Mouse (Mus musculus): ENCODE data around the gene Marcksl1.
"Not testable (repeated sequence)": the region's sequence is repeated elsewhere in the genome, so short reads cannot be mapped to it uniquely, and the experiment has no call there.

Gene Marcksl1

DNA sequence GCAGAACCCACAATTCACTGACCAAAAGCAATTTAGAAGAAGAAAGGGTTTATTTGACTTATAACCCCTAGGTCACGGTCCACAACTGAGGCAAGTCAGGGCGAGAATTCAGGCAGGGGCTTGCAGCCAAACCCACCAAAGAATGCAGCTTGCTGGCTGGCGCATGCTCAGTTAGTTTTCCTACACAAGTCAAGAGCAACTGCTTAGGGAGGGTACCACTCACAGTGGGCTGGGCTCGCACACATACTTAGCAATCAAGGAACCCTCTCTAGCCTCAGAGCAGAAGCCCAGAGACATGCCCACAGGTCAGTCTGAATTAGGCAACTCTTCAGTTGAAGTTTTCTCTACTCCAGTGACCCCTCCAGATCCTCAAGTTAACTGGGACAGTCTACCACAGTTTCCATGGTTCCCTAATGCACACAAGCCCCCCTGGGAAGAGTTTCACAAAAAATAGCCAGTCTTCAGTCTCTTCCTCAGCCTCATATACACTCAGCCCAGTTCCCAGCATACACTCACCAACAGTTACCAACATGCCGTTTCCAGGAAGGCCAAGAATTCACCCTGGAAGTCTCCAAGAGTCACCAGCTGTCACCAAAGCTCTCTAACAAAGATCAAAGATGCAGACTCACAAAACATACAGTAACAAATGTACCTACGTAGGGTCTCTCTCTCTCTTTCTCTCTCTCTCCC is 2.5 kb upstream of the Marcksl1 start:
- DNase-seq (ENCODE audit: low read depth): no peak

DNA sequence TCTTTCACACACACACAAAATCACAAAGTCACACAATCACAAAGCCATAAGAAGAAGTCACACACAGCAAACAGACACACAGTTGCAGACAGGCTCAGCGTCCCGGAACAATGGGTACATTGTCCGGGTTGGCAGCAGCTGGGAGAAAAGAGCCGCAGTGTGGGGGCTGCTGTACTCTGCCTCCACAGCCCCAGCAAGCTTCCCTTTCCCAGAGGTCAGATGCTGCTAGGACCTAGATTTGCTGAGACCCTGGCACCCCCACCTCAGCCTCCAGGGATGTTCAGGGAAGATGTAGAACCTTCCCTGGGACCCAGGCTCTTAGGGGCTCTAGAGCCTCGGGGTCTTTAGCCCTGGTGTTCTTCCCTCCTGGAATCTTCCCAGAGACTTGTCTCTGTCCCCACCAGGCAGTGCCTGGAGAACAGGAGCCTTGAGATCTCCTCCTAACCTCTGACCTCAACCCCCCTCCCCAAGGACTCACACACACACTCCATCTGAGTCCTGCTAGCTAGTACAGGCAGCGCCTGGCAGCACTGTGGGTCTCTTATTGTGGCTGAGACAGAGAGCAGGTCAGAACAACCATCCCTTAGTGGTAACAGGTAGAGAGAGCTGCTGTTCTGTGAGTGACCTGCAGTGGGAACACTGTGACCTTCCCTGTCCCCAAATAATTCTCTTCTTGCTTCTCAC is 1.8 kb upstream of the Marcksl1 start:
- DNase-seq (ENCODE audit: low read depth): no peak

DNA sequence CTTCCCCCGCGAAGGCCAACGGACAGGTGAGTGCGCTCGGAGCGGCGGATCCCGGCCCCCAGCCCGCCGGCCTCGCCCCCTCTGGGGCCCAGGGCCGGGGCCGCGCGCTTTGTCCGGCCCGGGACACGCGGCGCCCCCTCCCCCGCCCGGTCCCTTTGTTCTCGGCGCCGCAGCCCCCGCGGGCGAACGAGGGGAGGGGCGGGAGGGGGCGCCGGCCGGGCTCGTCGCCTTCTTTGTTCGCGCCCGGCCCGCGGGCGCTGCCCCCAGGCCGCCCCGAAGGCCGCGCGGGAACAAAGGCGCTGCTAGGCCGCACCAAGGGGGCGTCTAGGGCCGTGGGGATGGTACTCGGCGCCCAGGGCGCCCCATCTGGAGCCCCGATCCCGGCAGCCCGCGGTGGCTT is 510 bp downstream of the Marcksl1 start:
- no peak for DNase-seq (ENCODE audit: low read depth)

DNA sequence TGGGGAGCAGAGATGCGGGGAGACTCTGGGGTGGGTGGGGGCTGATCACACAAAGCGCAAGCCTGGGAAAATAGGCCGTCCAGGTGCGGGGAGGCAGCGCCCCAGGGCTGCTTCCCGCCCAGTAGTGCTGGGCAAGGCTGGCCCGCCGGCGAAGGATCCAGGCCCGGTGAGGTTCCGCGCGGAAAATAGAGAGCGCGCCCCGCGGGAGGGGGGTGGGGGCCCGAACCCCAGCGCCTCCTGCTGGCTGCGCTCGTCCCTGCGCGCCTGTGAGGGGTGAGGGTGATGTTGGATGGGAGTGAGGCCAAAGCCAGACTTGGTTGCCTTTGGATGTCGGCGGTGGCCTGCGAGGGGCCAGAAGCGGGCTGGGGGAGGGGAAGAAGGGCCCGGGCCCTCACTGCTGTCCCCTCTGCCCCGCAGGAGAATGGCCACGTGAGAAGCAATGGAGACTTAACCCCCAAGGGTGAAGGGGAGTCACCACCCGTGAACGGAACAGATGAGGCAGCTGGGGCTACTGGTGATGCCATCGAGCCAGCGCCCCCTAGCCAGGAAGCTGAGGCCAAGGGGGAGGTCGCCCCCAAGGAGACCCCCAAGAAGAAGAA is 1.0 kb downstream of the Marcksl1 start:
- peak; percentile 64 for DNase-seq (ENCODE audit: low read depth)

DNA sequence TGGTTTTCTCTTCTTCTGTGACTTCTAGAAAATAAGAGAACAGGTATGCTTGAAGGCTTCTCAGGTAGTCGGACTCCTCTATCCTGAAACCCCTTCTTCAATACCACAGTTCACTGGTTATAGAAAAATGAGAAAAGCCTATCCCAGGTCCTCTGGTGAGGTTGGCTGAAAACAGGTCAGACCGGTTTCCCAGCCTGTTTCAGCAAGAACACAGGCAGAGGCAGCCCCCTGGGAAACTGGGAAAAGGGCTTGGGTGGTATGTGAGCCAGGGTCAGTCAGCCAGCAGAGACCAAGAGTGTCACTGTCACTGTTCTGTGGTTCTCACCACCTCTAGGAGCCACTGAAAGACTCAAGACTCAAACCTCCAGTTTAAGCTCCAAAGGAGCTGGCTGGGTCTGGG is 3.5 kb downstream of the Marcksl1 start:
- no peak for DNase-seq (ENCODE audit: low read depth)

DNA sequence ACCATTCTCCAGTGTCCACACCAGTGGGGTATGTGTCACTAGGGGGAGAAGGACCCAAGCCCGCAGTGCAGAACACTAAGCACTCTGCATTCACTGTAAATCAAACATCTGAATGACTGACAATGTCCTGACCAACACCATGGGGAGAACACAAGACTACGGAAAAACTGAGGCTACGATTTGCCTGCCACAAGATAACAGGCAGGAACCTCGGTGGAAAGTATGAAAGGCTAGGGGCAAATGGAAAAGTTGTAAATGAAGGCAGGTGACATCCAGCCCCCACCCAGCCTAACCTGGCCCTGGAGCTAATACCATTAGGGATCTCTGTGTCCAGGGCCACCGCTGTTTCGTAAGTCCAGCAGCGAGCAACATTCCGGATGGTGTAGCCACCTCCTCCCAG is 5.1 kb downstream of the Marcksl1 start:
- no peak for DNase-seq (ENCODE audit: low read depth)

DNA sequence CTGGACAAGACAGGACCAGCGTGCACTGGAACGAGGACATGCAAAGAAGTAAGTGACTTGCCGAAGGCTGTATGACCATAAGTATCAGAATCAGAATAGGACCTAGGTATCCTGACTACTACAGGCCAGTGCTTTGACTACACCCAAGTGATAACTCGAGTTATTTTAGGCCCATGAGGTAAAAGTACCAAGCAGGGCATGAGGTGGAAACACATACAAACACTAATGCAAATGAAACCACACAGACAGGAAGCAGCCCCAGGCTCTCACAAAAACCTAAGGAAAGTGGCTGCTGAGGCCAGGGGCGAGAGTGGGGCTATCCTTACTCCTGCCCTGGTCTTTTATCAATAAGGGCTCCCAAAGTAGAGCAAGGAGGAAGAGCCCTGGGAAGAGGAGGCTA is 12.0 kb downstream of the Marcksl1 start:
- DNase-seq (ENCODE audit: low read depth): no peak

DNA sequence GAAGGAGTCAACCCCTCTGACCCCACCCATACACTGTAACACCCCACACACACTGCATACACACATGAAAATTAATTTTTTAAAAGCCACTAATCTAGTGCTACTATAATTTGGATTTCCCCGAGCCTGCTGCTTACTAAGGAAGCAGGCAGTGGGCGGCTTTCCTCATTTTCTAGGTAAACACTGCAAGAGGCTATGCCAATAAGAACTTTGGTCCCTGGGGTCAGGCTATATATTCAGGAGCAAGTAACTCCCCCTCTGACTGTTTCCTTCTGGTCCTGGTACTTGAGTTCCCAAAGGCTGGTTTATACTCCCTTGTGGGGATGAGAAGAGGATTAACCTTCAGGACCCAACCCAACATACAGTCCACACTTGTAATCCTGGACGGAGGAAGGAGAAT is 12.5 kb downstream of the Marcksl1 start:
- DNase-seq (ENCODE audit: low read depth): no peak

DNA sequence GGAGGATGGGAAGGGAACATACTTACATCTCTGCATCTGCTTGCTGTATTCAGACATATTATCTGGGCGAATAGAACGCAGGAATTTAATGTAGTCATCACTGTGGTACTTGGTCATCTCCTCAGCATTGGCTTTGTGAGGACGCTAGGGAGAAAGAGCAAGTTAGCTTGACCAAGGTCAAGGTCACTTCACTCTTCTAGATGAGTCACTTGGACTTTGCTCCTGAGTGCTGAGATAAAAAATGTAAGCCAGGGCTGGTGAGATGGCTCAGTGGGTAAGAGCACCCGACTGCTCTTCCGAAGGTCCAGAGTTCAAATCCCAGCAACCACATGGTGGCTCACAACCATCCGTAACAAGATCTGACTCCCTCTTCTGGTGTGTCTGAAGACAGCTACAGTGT is 15.5 kb downstream of the Marcksl1 start:
- DNase-seq (ENCODE audit: low read depth): peak; percentile 61

DNA sequence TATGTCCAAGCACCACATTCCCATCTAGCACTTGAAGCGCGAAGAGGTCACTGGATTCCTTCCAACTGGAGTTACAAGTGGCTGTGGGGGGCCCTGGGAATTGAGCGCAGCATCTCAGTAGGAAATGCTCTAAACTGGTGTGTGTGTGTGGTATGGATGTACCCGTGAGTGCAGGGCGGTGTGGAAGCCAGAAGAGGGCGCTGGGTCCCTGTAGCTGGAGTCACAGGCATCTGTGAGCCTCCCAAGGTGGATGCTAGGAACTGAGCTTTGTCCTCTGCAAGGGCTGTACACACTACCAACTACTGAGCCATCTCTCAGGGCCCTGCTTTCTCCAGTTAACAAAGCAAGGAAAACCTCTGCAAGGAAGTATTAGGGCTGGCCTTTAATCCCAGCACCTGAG is 26.6 kb downstream of the Marcksl1 start:
- peak; percentile 57 for DNase-seq (ENCODE audit: low read depth)

DNA sequence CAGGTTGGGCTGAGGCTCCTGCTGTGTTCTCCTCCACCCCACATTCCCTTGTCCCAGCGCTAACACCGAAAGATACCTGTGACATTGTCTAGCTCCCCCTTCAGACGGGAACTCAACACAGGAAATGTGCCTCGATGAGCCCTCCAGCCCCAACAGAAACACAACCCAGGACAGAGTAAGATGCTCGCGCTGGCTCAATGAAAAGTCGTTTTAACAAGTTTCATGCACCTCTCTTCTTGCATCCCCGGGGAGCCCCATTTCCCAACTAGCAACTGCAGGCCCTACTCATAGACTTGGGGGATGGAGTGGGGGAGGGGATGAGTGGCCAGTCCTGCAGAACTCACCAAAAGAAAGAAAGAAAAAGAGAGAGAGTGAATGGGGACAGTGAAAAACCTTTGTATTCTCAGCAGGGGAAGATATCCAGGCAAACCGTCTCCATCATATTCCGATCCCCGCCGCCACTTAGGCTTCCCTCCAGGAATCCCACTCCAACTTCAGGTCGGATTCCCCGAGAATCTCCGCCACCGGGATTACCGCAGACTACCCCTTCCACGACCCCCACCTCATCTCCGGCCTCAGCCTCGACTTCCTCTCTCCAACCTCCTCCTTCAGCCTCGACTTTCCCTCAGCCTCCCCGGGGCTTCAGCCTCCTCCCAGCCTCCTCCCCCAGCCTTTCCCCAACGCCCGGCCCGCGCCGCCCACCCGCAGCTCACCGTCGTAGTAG is 28.6 kb downstream of the Marcksl1 start:
- peak; percentile 41 for DNase-seq (ENCODE audit: low read depth)

DNA sequence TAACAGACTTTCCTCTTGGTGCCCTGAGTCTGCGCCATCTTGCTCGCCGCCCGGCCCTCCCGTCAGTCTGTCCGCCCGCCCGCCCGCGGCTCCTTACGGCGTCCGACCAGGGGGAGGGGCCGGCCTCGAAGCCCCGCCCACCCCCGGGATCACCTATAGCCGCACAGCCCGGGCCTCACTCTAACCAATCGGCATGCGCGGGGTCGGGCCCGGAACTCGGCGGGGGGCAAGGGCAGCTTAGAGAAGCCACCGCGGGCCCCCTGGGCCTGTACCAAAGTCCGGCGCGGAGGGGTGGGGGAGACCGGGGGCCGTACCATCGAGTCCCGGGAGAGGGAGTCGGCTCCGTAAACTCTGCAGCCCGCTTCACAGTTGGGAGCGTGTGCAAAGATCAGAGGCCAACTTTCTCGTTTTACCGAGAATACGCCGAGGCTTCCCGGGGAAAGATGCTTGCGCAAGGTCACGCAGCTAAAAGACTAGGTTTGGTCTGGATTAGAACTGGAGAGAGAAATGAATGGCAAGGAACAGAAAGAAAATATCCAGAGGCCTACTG is 29.3 kb downstream of the Marcksl1 start, which contains the start of gene Hdac1:
Gene Hdac1, minus strand, starts transcription at position 122 of the 550 bp plus-strand sequence.
- peak; percentile 99 for DNase-seq (ENCODE audit: low read depth)

DNA sequence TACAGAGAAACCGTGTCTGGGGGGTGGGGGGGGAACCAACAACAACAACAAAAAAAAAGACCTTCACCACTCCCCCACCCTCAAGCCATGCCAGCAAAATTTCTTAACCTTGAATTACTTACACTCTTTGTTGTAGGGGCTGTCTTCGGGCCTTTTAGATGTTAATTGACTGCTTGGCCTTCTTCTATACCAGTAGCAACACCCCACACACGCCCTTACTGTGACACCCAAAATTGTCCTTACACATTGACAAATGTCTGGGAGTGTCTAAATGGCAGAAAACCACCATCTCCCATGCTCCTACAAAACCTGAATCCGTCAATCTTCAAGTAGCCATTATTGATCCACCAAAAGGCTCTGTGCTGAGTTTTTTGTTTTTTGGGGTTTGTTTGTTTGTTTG is 30.7 kb downstream of the Marcksl1 start:
- DNase-seq (ENCODE audit: low read depth): no peak

DNA sequence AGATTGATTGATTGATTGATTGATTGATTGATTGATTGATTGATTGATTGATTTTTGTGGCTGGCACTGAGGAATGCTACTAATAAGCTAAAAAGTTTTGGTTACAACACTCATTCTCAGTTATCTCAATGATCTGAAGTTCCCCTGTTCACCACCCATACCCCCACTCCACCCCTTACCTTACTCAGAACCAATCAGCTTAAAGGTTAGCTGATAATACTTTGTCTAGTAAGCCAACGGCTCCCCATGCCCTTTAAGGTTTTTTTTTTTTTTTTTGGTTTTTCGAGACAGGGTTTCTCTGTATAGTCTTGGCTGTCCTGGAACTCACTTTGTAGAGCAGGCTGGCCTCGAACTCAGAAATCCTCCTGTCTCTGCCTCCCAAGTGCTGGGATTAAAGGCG is 34.2 kb downstream of the Marcksl1 start:
- not testable (repeated sequence) for DNase-seq (ENCODE audit: low read depth)

DNA sequence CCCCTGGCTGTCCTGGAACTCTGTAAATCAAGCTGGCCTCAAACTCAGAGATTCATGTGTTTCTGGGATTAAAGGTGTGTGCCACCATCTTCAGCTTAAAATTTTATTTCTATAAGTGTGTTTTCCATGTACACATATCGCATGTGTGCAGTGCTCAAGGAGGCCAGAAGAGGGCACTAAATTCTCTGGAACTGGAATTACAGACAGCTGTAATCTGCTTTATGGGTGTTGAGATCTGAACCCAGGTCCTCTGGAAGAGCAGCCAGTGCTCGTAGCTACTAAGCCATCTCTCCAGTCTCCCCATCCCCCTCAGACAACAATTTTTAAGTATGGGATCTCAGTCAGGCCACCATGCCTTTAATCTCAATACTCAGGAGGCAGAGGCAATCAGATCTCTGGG is 35.9 kb downstream of the Marcksl1 start:
- DNase-seq (ENCODE audit: low read depth): peak; percentile 64

DNA sequence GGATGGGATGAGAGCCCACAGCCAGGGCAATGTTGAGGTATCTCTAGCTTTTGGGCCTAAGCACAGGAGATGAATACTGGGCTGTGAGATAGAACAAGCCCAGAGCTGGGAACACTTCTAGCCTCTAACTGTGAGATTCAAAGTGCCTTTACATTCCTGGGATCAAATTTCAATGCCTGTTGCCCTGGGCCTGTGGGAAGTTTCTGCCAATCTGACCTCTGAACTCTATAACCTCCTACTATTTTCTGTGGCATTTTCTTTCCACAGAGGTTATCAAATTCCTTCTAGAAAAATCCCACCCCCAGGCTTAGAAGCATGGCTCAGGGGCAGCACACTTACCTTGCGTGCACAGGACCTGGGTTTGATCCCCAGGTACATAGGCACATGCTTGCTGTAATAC is 36.9 kb downstream of the Marcksl1 start:
- no peak for DNase-seq (ENCODE audit: low read depth)

DNA sequence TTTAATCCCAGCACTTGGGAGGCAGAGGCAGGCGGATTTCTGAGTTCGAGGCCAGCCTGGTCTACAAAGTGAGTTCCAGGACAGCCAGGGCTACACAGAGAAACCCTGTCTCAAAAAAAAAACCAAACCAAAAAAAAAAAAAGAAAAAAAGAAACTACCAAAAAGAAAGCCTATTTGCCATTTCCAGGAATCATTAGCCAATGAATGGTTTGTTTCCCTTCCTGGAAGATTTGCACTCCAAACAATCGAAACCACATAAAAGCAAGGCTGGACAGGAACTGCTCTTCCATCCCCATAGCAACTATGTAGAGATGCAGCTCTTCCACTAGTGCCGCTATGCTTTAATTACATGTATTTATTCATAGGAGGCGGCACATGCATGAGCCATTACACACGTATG is 41.1 kb downstream of the Marcksl1 start:
- DNase-seq (ENCODE audit: low read depth): not testable (repeated sequence)

DNA sequence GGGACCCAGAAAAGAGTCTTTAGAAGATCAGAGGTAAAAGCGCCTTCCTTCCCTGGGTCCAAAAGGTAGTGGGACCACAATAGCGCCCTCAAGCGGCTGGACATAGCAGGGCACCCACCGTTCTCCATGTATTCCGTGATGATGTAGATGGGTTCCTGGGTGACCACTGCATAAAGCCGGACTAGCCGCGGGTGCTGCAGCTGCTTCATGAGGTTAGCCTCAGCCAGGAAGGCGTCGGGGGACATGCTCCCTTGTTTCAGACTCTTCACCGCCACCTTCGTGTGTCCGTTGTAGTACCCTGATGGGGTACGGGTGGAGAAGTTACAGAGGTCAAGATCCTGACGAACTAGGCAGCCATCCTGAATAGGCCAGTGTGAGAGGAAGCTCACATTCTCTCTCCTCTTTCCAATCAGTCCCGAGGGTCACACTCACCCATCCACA is 42.1 kb downstream of the Marcksl1 start:
- peak; percentile 85 for DNase-seq (ENCODE audit: low read depth)

DNA sequence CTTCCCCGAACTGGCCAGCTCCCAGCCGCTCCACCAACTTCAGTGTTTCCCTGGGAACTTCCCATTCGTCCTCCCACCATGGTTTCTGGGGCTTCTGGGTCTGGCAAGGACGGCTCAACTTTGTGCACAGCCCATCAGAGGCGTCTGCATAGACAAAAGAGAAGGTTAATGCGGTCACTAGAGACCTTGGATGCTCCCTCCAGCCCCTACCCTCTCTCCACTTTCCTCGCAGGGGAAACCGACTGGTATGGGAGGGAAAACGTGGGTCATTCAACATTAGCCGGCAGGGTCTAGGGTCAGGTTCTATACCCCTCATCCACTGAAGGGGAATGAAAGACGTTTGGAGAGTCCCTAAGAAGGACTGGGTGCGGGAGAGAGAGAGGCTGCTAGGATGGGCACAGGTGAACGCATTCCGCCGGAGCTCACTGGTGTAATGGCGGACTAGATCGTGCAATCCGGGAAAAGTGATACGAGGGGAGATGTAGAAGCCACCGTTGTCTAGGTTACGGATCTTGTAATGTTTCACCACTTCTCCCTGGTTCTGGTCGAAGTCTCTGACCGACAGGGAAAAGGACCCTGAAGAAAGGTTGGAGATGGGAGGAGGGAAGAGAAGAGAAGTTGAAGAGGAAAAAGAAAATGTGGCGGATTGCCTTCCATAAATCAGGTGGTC is 42.6 kb downstream of the Marcksl1 start:
- no peak for DNase-seq (ENCODE audit: low read depth)

DNA sequence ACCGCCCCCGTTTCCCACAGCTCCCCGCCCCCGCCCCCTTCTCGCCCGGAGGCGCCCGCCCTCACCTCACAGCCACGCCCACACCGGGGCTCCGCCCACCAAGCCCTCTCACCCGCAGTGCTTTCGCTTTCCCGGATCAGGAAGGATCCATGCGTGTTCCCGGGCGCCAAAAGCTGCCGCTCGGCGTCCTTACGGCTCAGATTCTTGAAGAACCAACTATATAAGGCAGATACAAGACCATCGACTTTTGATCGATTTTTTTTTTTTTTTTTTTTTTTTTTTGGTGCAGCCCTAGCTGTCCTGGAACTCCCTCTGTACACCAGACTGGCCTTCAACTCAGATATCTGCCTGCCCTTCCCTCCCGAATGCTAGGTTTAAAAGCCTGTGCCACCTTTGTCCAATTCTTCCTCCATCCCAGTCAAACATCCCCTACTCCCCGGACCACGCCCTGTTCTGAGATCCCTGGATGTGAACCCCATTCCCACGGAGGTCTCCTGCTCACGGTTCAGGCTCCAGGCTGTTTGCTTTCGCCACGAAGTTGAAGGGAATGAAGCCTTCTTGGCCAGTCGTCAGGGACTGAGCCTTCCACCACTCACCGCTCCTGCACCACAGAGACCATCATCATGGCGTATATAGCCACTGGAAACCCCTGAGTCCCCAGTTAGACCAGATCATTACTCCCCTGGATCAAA is 43.3 kb downstream of the Marcksl1 start:
- peak; percentile 93 for DNase-seq (ENCODE audit: low read depth)

DNA sequence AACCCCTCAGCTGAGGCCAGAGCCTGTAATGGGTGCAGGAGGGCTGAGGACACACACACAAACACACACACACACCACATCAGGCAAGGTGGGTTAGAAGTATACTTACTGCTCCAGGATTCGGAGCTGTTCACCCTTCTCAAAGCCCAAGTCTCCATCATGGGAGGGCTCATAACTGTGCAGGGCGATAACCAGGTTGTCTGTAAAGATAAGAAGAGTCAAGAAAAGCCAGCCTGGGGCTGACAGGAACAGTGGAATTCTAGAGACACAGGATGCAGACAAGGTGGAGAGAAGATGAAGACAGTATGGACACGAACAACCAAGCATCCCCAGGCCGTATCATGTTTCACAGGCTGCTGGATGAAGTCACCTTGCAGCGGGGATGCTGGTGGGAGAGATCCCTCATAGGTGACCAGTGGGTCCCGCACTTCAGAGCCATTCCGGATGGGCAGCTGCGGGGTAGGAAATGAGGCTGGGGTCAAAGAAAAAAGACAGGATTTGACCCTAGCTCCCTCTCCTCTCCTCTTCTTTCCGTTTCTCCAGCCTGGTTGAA is 44.0 kb downstream of the Marcksl1 start:
- DNase-seq (ENCODE audit: low read depth): no peak

All from 416B (cell line).